ENCODE assay signal across 19 mouse cellular contexts in the genomic region with DNA sequence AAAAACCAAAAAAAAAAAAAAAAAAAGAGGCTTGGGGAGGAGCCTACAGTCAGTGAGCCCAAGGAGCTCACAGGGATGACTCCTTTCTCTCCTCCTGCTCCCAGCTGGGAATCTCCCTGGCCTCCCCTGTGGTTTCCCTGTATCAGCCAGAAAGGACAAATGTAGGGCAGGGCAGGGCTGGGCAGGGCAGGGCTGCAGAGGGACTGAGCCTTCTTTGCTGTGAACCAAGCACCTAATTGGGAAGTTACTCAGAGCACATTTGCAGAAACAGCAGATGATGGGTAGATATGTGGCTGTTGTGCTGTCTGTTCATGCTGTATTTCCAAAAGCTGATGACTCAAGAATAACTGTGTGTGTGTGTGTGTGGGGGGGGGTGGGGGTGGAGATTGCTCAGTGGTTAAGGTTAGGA. TPM values are rescaled to one million over a fixed set of nuclear protein-coding genes. Genes with fewer than 3 reads are reported as not detected.
DNase-seq lines count a peak whose midpoint lies in the region; ATAC-seq and TF ChIP-seq lines count a peak whose summit lies in the region.
"Had no signal": no experiment of that assay in that cellular context is flagged by ENCODE, and none has a peak within 500 bp of the region (broad histone marks: within the 10 kb centered on the region; RNA-seq: fewer than 3 reads in every experiment).

No protein-coding gene starts in this region.

- no peaks in the 10 kb centered on the region for H3K36me3 ChIP-seq in liver, embryonic 16.5 days (ENCODE audit: control insufficient read depth, insufficient read depth)
- no peaks in the 10 kb centered on the region for H3K36me3 ChIP-seq in small intestine, adult 2 months (ENCODE audit: control insufficient read depth, insufficient read depth, low read length)
- H3K36me3 ChIP-seq in kidney, embryonic 15.5 days: no peaks in the 10 kb centered on the region
- H3K36me3 ChIP-seq: heart, embryonic 15.5 days; hindbrain, embryonic 12.5 days; limb, embryonic 15.5 days; midbrain, embryonic 12.5 days had no signal

- intact Hi-C loops in heart, postnatal 10 days (cut with DNase I): no loop called here

- TF ChIP-seq CTCF in embryonic fibroblast, embryonic 13.5 days (IDR thresholded peaks at IDR 0.05; ENCODE audit: borderline replicate concordance, insufficient read depth, low read length): no peak
- no peak for TF ChIP-seq CTCF in small intestine, adult 2 months (IDR thresholded peaks at IDR 0.05; ENCODE audit: extremely low read depth, insufficient read length, insufficient replicate concordance, low read depth, low read length)

- no peak overlapping the region for H3K4me2 ChIP-seq in liver, embryonic 16.5 days (ENCODE audit: low read depth, low read length)
- no peak overlapping the region for H3K4me2 ChIP-seq in kidney, embryonic 15.5 days
- H3K4me2 ChIP-seq: heart, embryonic 15.5 days; hindbrain, embryonic 12.5 days; limb, embryonic 15.5 days; midbrain, embryonic 12.5 days had no signal

- DNase-seq in liver: no peak
- DNase-seq in Muller cell, postnatal 12 days (ENCODE audit: inconsistent ontology term): peak; percentile 68
- DNase-seq in cerebellum, postnatal 4 days (ENCODE audit: low spot score in 2 of 2): no peak
- DNase-seq in heart, postnatal 10 days: no peak
- DNase-seq: cerebellum, adult 9-10 months; gastrocnemius, postnatal 25 days; kidney, adult 11 months; right cerebral cortex, postnatal 4 days; thymus, postnatal 25 days had no signal

- no peaks in the 10 kb centered on the region for H3K9me3 ChIP-seq in liver, embryonic 16.5 days (replicated peaks; ENCODE audit: control insufficient read depth, low read length)
- no peaks in the 10 kb centered on the region for H3K9me3 ChIP-seq in kidney, embryonic 15.5 days (replicated peaks)
- H3K9me3 ChIP-seq: heart, embryonic 15.5 days; hindbrain, embryonic 12.5 days; limb, embryonic 15.5 days; midbrain, embryonic 12.5 days had no signal

- ATAC-seq in liver, embryonic 16.5 days (ENCODE audit: low read depth): peak; percentile 8; the same call in 1 of the 2 replicates
- no peak for ATAC-seq in kidney, embryonic 15.5 days (replicated peaks; ENCODE audit: low FRiP score)

- no peaks in the 10 kb centered on the region for H3K4me1 ChIP-seq in liver, embryonic 16.5 days (ENCODE audit: control insufficient read depth, low read depth, low read length)
- peaks cover 11% of the 10 kb centered on the region for H3K4me1 ChIP-seq in embryonic fibroblast, embryonic 13.5 days (ENCODE audit: control insufficient read depth, insufficient read depth, low read length)
- no peaks in the 10 kb centered on the region; the same call in none of the 2 replicates for H3K4me1 ChIP-seq in small intestine, adult 2 months (ENCODE audit: control insufficient read depth, insufficient read depth, insufficient read length, low read length)
- no peaks in the 10 kb centered on the region for H3K4me1 ChIP-seq in kidney, embryonic 15.5 days
- H3K4me1 ChIP-seq: heart, embryonic 15.5 days had no signal

- H3K9ac ChIP-seq in liver, embryonic 16.5 days (ENCODE audit: low read depth, low read length): no peak overlapping the region
- H3K9ac ChIP-seq in kidney, embryonic 15.5 days: no peak overlapping the region
- H3K9ac ChIP-seq: heart, embryonic 15.5 days; hindbrain, embryonic 12.5 days; limb, embryonic 15.5 days; midbrain, embryonic 12.5 days had no signal

- no peaks in the 10 kb centered on the region for H3K27me3 ChIP-seq in liver, embryonic 16.5 days (ENCODE audit: control insufficient read depth, insufficient read depth, low read depth, low read length)
- no peaks in the 10 kb centered on the region for H3K27me3 ChIP-seq in small intestine, adult 2 months (ENCODE audit: control insufficient read depth, insufficient read depth, low read length)
- H3K27me3 ChIP-seq in kidney, embryonic 15.5 days: peaks cover 3% of the 10 kb centered on the region; the same call in 1 of the 2 replicates
- H3K27me3 ChIP-seq: hindbrain, embryonic 12.5 days; limb, embryonic 15.5 days had no signal

- H3K4me3 ChIP-seq in liver, embryonic 16.5 days (ENCODE audit: low read depth, low read length): no peak overlapping the region
- no peak overlapping the region for H3K4me3 ChIP-seq in embryonic fibroblast, embryonic 13.5 days (ENCODE audit: insufficient read depth, low read length)
- H3K4me3 ChIP-seq in small intestine, adult 2 months (ENCODE audit: low read depth, low read length): no peak overlapping the region
- H3K4me3 ChIP-seq in kidney, embryonic 15.5 days (replicated peaks): no peak overlapping the region
- H3K4me3 ChIP-seq: heart, embryonic 15.5 days; hindbrain, embryonic 12.5 days; limb, embryonic 15.5 days; midbrain, embryonic 12.5 days had no signal

- H3K27ac ChIP-seq in liver, embryonic 16.5 days (ENCODE audit: low read length): no peak overlapping the region
- peak overlapping the region; percentile 27 for H3K27ac ChIP-seq in embryonic fibroblast, embryonic 13.5 days (ENCODE audit: insufficient read depth, low read length)
- H3K27ac ChIP-seq in small intestine, adult 2 months (ENCODE audit: insufficient read depth, low read depth, low read length): peak overlapping the region; percentile 53; the same call in 1 of the 2 replicates
- no peak overlapping the region for H3K27ac ChIP-seq in kidney, embryonic 15.5 days
- H3K27ac ChIP-seq: heart, embryonic 15.5 days; hindbrain, embryonic 12.5 days; limb, embryonic 15.5 days; midbrain, embryonic 12.5 days had no signal

- no peak for TF ChIP-seq POLR2A in embryonic fibroblast, embryonic 13.5 days (IDR thresholded peaks at IDR 0.05; ENCODE audit: low read depth, low read length)
- TF ChIP-seq POLR2A in small intestine, adult 2 months (IDR thresholded peaks at IDR 0.05; ENCODE audit: low read depth, low read length): no peak

RNA-seq across cellular contexts. Expression of a gene that starts 5.6 kb away (rescaled TPM):
- polyA plus RNA-seq in liver, embryonic 16.5 days (2015; fragmentation: Nextera tagmentation; extraction: Ambion mirVana): not detected in 2 replicates
- polyA plus RNA-seq in embryonic fibroblast, embryonic 13.5 days (2011; ENCODE audit: insufficient read length, low read depth, missing spikeins): not detected in 2 replicates
- polyA plus RNA-seq in small intestine, adult 2 months (2012; rRNA removed): 0.06 and 0.16 TPM in 2 replicates
- polyA plus RNA-seq in kidney, embryonic 15.5 days (2015; fragmentation: Nextera tagmentation; extraction: Ambion mirVana): 0.49 and 0.91 TPM in 2 replicates
- not detected for total RNA-seq in heart, postnatal 10 days (2021)
- total RNA-seq: gastrocnemius, postnatal 25 days had no signal
- polyA plus RNA-seq: heart, embryonic 15.5 days had no signal

RNA-seq across cellular contexts. Expression of a gene that starts 19.4 kb away (rescaled TPM):
- polyA plus RNA-seq in liver, embryonic 16.5 days (2015; fragmentation: Nextera tagmentation; extraction: Ambion mirVana): 1.6 and 1.8 TPM in 2 replicates
- polyA plus RNA-seq in embryonic fibroblast, embryonic 13.5 days (2011; ENCODE audit: insufficient read length, low read depth, missing spikeins): 9.0 and 17.4 TPM in 2 replicates
- polyA plus RNA-seq in small intestine, adult 2 months (2012; rRNA removed): 4.9 and 7.3 TPM in 2 replicates
- 1.4 and 2.1 TPM in 2 replicates for polyA plus RNA-seq in kidney, embryonic 15.5 days (2015; fragmentation: Nextera tagmentation; extraction: Ambion mirVana)
- total RNA-seq in heart, postnatal 10 days (2021): under 1 TPM; 0.30 to 0.86 TPM

RNA-seq across cellular contexts. Expression of a gene that starts 29.3 kb away (rescaled TPM):
- not detected in 2 replicates for polyA plus RNA-seq in liver, embryonic 16.5 days (2015; fragmentation: Nextera tagmentation; extraction: Ambion mirVana)
- polyA plus RNA-seq in embryonic fibroblast, embryonic 13.5 days (2011; ENCODE audit: insufficient read length, low read depth, missing spikeins): not detected in 2 replicates
- polyA plus RNA-seq in small intestine, adult 2 months (2012; rRNA removed): 0.20 and 0.67 TPM in 2 replicates
- polyA plus RNA-seq in kidney, embryonic 15.5 days (2015; fragmentation: Nextera tagmentation; extraction: Ambion mirVana): 0.31 TPM in 1 of 2 replicates, not detected in the other
- not detected for total RNA-seq in heart, postnatal 10 days (2021)
- total RNA-seq: gastrocnemius, postnatal 25 days; left cerebral cortex, postnatal 10 days had no signal
- polyA plus RNA-seq: heart, embryonic 15.5 days; hindbrain, embryonic 12.5 days; midbrain, embryonic 12.5 days; stomach, embryonic 14.5 days had no signal

Comparison
In these comparisons a context has a peak if more than half of its experiments do, and no peak if none do; other contexts are left out.
1. H3K27ac ChIP-seq: peak in embryonic fibroblast, embryonic 13.5 days (single experiment) and small intestine, adult 2 months (single experiment); none in liver, embryonic 16.5 days (single experiment) and kidney, embryonic 15.5 days (single experiment).